17 mouse cellular contexts compared by ENCODE assay signal in the genomic region with DNA sequence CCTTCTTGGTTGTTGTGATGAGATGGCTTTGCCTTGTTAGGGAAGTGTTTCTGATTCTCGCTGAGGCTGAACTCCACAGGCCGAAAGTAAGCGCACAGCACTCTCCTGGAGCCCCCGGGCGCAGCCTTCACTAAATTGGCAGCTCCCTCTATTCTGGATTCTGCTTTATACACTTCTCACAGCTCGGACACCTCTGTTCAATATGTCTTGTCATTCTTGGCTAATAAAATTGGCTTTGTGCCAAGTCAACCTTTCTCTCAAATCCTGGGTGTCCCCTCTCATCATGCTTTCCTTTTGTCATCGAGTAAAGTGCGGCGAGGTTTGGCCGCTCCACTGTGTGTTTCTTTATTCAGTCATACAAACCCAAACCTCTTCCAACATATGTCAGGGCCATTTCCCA.
DNase-seq lines count a peak whose midpoint lies in the region; ATAC-seq and TF ChIP-seq lines count a peak whose summit lies in the region.
"Had no signal": no experiment of that assay in that cellular context is flagged by ENCODE, and none has a peak within 500 bp of the region (broad histone marks: within the 10 kb centered on the region; RNA-seq: fewer than 3 reads in every experiment).

No protein-coding gene starts in this region.

- no peak for TF ChIP-seq CTCF in hindbrain, postnatal 0 days (IDR thresholded peaks at IDR 0.05; ENCODE audit: low read depth)
- no peak for TF ChIP-seq CTCF in midbrain, postnatal 0 days (IDR thresholded peaks at IDR 0.05)

- no peaks in the 10 kb centered on the region for H3K36me3 ChIP-seq in forebrain, embryonic 14.5 days (ENCODE audit: control insufficient read depth, insufficient read depth, low read length)
- no peaks in the 10 kb centered on the region for H3K36me3 ChIP-seq in forebrain, embryonic 12.5 days (replicated peaks)
- H3K36me3 ChIP-seq in hindbrain, postnatal 0 days (ENCODE audit: insufficient read depth, low read length) = no peaks in the 10 kb centered on the region
- no peaks in the 10 kb centered on the region for H3K36me3 ChIP-seq in hindbrain, embryonic 14.5 days (replicated peaks; ENCODE audit: control insufficient read depth, insufficient read depth)
- H3K36me3 ChIP-seq in midbrain, postnatal 0 days (ENCODE audit: insufficient read depth, low read length) = no peaks in the 10 kb centered on the region
- no peaks in the 10 kb centered on the region for H3K36me3 ChIP-seq in midbrain, embryonic 10.5 days
- H3K36me3 ChIP-seq: heart, embryonic 13.5 days had no signal

- DNase-seq in forebrain, embryonic 14.5 days (ENCODE audit: low spot score) = peak; percentile 65
- peak; percentile 65 for DNase-seq in hindbrain, postnatal 0 days (ENCODE audit: low spot score)
- no peak for DNase-seq in hindbrain, embryonic 14.5 days (ENCODE audit: low spot score)
- DNase-seq in midbrain, postnatal 0 days (ENCODE audit: low spot score) = peak; percentile 68
- DNase-seq in midbrain, embryonic 10.5 days (ENCODE audit: low spot score) = no peak
- no peak for DNase-seq in c-Kit-positive CD71-positive TER-119-positive erythroid progenitor cells, embryonic 14.5 days (ENCODE audit: low spot score)
- DNase-seq: adrenal gland, adult 8-10 months; adrenal gland, postnatal 36 days; cerebellum, adult 11-12 months; cerebellum, adult 9-10 months; gastrocnemius, postnatal 36 days; heart, adult 11 months; heart, postnatal 36 days; kidney, adult 11 months; kidney, adult 9 months had no signal

- H3K9me3 ChIP-seq in forebrain, embryonic 14.5 days (replicated peaks; ENCODE audit: control insufficient read depth, low read length) = no peaks in the 10 kb centered on the region
- no peaks in the 10 kb centered on the region for H3K9me3 ChIP-seq in forebrain, embryonic 12.5 days
- H3K9me3 ChIP-seq in hindbrain, postnatal 0 days (ENCODE audit: low read length) = no peaks in the 10 kb centered on the region
- H3K9me3 ChIP-seq in hindbrain, embryonic 14.5 days (ENCODE audit: control insufficient read depth, low read length) = no peaks in the 10 kb centered on the region
- H3K9me3 ChIP-seq in midbrain, postnatal 0 days (ENCODE audit: low read length) = no peaks in the 10 kb centered on the region
- no peaks in the 10 kb centered on the region for H3K9me3 ChIP-seq in midbrain, embryonic 10.5 days (replicated peaks)
- H3K9me3 ChIP-seq: heart, embryonic 13.5 days had no signal

- no peak overlapping the region for H3K27ac ChIP-seq in forebrain, embryonic 14.5 days (ENCODE audit: low read depth, low read length)
- no peak overlapping the region for H3K27ac ChIP-seq in forebrain, embryonic 12.5 days
- H3K27ac ChIP-seq in hindbrain, postnatal 0 days = no peak overlapping the region
- no peak overlapping the region for H3K27ac ChIP-seq in hindbrain, embryonic 14.5 days
- no peak overlapping the region for H3K27ac ChIP-seq in midbrain, postnatal 0 days (ENCODE audit: low read depth, low read length)
- H3K27ac ChIP-seq in midbrain, embryonic 10.5 days (replicated peaks) = no peak overlapping the region
- H3K27ac ChIP-seq: heart, embryonic 13.5 days had no signal

- no peak overlapping the region for H3K9ac ChIP-seq in forebrain, embryonic 14.5 days (ENCODE audit: low read length)
- no peak overlapping the region for H3K9ac ChIP-seq in forebrain, embryonic 12.5 days
- no peak overlapping the region for H3K9ac ChIP-seq in hindbrain, postnatal 0 days (replicated peaks; ENCODE audit: low read length)
- no peak overlapping the region for H3K9ac ChIP-seq in hindbrain, embryonic 14.5 days
- H3K9ac ChIP-seq in midbrain, postnatal 0 days (replicated peaks; ENCODE audit: low read length, poor library complexity, severe bottlenecking) = no peak overlapping the region
- H3K9ac ChIP-seq: heart, embryonic 13.5 days had no signal

- 57% methylated on average over 10 of the region's 10 CpGs for WGBS in forebrain, embryonic 14.5 days
- 82% methylated on average over 10 of the region's 10 CpGs for WGBS in forebrain, embryonic 12.5 days
- WGBS in hindbrain, postnatal 0 days = 43% methylated on average over 10 of the region's 10 CpGs
- 57% methylated on average over 10 of the region's 10 CpGs for WGBS in hindbrain, embryonic 14.5 days
- WGBS in midbrain, postnatal 0 days = 61% methylated on average over 10 of the region's 10 CpGs
- 92% methylated on average over 10 of the region's 10 CpGs for WGBS in midbrain, embryonic 10.5 days

- no peaks in the 10 kb centered on the region for H3K27me3 ChIP-seq in forebrain, embryonic 14.5 days (replicated peaks; ENCODE audit: control insufficient read depth, insufficient read depth, low read length)
- H3K27me3 ChIP-seq in forebrain, embryonic 12.5 days = no peaks in the 10 kb centered on the region
- no peaks in the 10 kb centered on the region for H3K27me3 ChIP-seq in hindbrain, postnatal 0 days (ENCODE audit: insufficient read depth, low read length)
- H3K27me3 ChIP-seq in hindbrain, embryonic 14.5 days (ENCODE audit: control insufficient read depth, insufficient read depth, low read length) = no peaks in the 10 kb centered on the region
- H3K27me3 ChIP-seq in midbrain, postnatal 0 days (ENCODE audit: insufficient read depth, low read length) = no peaks in the 10 kb centered on the region
- H3K27me3 ChIP-seq in midbrain, embryonic 10.5 days (ENCODE audit: low read depth, poor library complexity, severe bottlenecking) = no peaks in the 10 kb centered on the region
- H3K27me3 ChIP-seq: heart, embryonic 13.5 days had no signal

- H3K4me1 ChIP-seq in forebrain, embryonic 14.5 days (ENCODE audit: control insufficient read depth, insufficient read depth, low read length) = no peaks in the 10 kb centered on the region
- peaks cover 3% of the 10 kb centered on the region; the same call in 1 of the 2 replicates for H3K4me1 ChIP-seq in forebrain, embryonic 12.5 days
- H3K4me1 ChIP-seq in hindbrain, postnatal 0 days (ENCODE audit: insufficient read depth, low read length) = no peaks in the 10 kb centered on the region
- H3K4me1 ChIP-seq in hindbrain, embryonic 14.5 days (replicated peaks; ENCODE audit: control insufficient read depth, insufficient read depth, low read length) = no peaks in the 10 kb centered on the region
- H3K4me1 ChIP-seq in midbrain, postnatal 0 days (ENCODE audit: insufficient read depth, low read length) = 0 out of 2 replicates have a peak, but pooled peaks cover 4% of the 10 kb centered on the region
- H3K4me1 ChIP-seq in midbrain, embryonic 10.5 days = no peaks in the 10 kb centered on the region
- H3K4me1 ChIP-seq: heart, embryonic 13.5 days had no signal

- peak; percentile 44; the same call in 1 of the 2 replicates for ATAC-seq in forebrain, embryonic 14.5 days
- ATAC-seq in forebrain, embryonic 12.5 days (ENCODE audit: low FRiP score) = no peak
- ATAC-seq in hindbrain, postnatal 0 days = peak; percentile 47; the same call in 1 of the 2 replicates
- ATAC-seq in hindbrain, embryonic 14.5 days (ENCODE audit: low FRiP score) = no peak
- no peak for ATAC-seq in midbrain, postnatal 0 days (ENCODE audit: low FRiP score)

- H3K4me3 ChIP-seq in forebrain, embryonic 14.5 days (ENCODE audit: low read depth, low read length) = no peak overlapping the region
- H3K4me3 ChIP-seq in forebrain, embryonic 12.5 days (replicated peaks) = no peak overlapping the region
- H3K4me3 ChIP-seq in hindbrain, postnatal 0 days (ENCODE audit: low read length) = no peak overlapping the region
- no peak overlapping the region for H3K4me3 ChIP-seq in hindbrain, embryonic 14.5 days (replicated peaks; ENCODE audit: low read length)
- H3K4me3 ChIP-seq in midbrain, postnatal 0 days (ENCODE audit: low read depth, low read length) = no peak overlapping the region
- no peak overlapping the region for H3K4me3 ChIP-seq in midbrain, embryonic 10.5 days
- H3K4me3 ChIP-seq: heart, embryonic 13.5 days had no signal

- H3K4me2 ChIP-seq in forebrain, embryonic 14.5 days (ENCODE audit: low read length) = no peak overlapping the region
- H3K4me2 ChIP-seq in forebrain, embryonic 12.5 days = no peak overlapping the region
- H3K4me2 ChIP-seq in hindbrain, postnatal 0 days (ENCODE audit: low read depth, low read length) = no peak overlapping the region
- H3K4me2 ChIP-seq in hindbrain, embryonic 14.5 days (replicated peaks) = no peak overlapping the region
- H3K4me2 ChIP-seq in midbrain, postnatal 0 days (ENCODE audit: low read depth, low read length, poor library complexity, severe bottlenecking) = no peak overlapping the region
- H3K4me2 ChIP-seq: heart, embryonic 13.5 days had no signal

Comparison
In these comparisons a context has a peak if more than half of its experiments do, and no peak if none do; other contexts are left out.
1. ATAC-seq: peak in forebrain, embryonic 14.5 days (single experiment) and hindbrain, postnatal 0 days (single experiment); none in forebrain, embryonic 12.5 days (single experiment), hindbrain, embryonic 14.5 days (single experiment) and midbrain, postnatal 0 days (single experiment).
2. DNase-seq: peak in forebrain, embryonic 14.5 days (single experiment), hindbrain, postnatal 0 days (single experiment) and midbrain, postnatal 0 days (single experiment); none in hindbrain, embryonic 14.5 days (single experiment), midbrain, embryonic 10.5 days (single experiment) and c-Kit-positive CD71-positive TER-119-positive erythroid progenitor cells, embryonic 14.5 days (single experiment).